27 mouse cellular contexts compared by ENCODE assay signal in genomic region chr5:129664090-129664489, GRCm38 (mm10). TPM values are rescaled to one million over a fixed set of nuclear protein-coding genes. Genes with fewer than 3 reads are reported as not detected.
DNase-seq lines count a peak whose midpoint lies in the region; ATAC-seq and TF ChIP-seq lines count a peak whose summit lies in the region.
"Had no signal": no experiment of that assay in that cellular context is flagged by ENCODE, and none has a peak within 500 bp of the region (broad histone marks: within the 10 kb centered on the region; RNA-seq: fewer than 3 reads in every experiment).

No protein-coding gene starts in this region.

- 0 out of 2 replicates have a peak, but pooled peaks cover 8% of the 10 kb centered on the region for H3K36me3 ChIP-seq in liver, postnatal 0 days (replicated peaks; ENCODE audit: insufficient read depth, low read length)
- peaks cover 12% of the 10 kb centered on the region for H3K36me3 ChIP-seq in liver, embryonic 12.5 days

- TF ChIP-seq EP300 in liver, postnatal 0 days (IDR thresholded peaks at IDR 0.05; ENCODE audit: low read depth), result no peak

- ATAC-seq in liver, postnatal 0 days, result no peak
- ATAC-seq in liver, embryonic 12.5 days, result no peak
- ATAC-seq in Patski, result peak; percentile 83
- ATAC-seq: CD4-positive, CD25-positive, alpha-beta regulatory T cell, adult 4 months; forebrain, embryonic 15.5 days; forebrain, postnatal 0 days had no signal

- POLR2A ChIA-PET in Patski (lab: Charles Lee), result no interaction called here

- no peak overlapping the region for H3K4me2 ChIP-seq in liver, postnatal 0 days (ENCODE audit: low read depth, low read length)
- no peak overlapping the region for H3K4me2 ChIP-seq in liver, embryonic 12.5 days
- H3K4me2 ChIP-seq: embryonic facial prominence, embryonic 13.5 days; embryonic facial prominence, embryonic 15.5 days; forebrain, embryonic 12.5 days; forebrain, embryonic 15.5 days had no signal

- in situ Hi-C loops in Patski (cut with MboI; ENCODE audit: low pct_unique_long_range_greater_than_20kb), result no loop called here

- no peaks in the 10 kb centered on the region for H3K27me3 ChIP-seq in liver, postnatal 0 days (ENCODE audit: insufficient read depth, low read length)
- no peaks in the 10 kb centered on the region for H3K27me3 ChIP-seq in liver, embryonic 12.5 days (replicated peaks)
- no peaks in the 10 kb centered on the region for H3K27me3 ChIP-seq in Patski
- H3K27me3 ChIP-seq: embryonic facial prominence, embryonic 13.5 days; embryonic facial prominence, embryonic 15.5 days; forebrain, embryonic 12.5 days; forebrain, embryonic 15.5 days had no signal

- H3K4me1 ChIP-seq in liver, postnatal 0 days (ENCODE audit: insufficient read depth), result peaks cover 3% of the 10 kb centered on the region; the same call in 1 of the 2 replicates
- H3K4me1 ChIP-seq in liver, embryonic 12.5 days, result peaks cover 7% of the 10 kb centered on the region

- DNase-seq in heart, adult 11 months, result peak; percentile 33
- DNase-seq in heart, adult 9 months (ENCODE audit: low spot score in 2 of 2), result no peak
- DNase-seq in liver, postnatal 0 days, result peak; percentile 7
- no peak for DNase-seq in Patski (ENCODE audit: low read depth, low spot score)
- DNase-seq: adrenal gland, adult 2 months; adrenal gland, postnatal 10 days; adrenal gland, postnatal 25 days; B cell, adult 2 months; cerebellum, adult 11 months; cerebellum, adult 18-20 months; cerebellum, adult 8-10 months; cerebellum, adult 9-11 months; cerebellum, postnatal 14 days; cerebellum, postnatal 36 days; embryo, embryonic 11 days; forebrain, postnatal 0 days had no signal

- no peak overlapping the region for H3K27ac ChIP-seq in liver, postnatal 0 days (ENCODE audit: low read depth)
- no peak overlapping the region for H3K27ac ChIP-seq in liver, embryonic 12.5 days
- H3K27ac ChIP-seq: embryonic facial prominence, embryonic 13.5 days; embryonic facial prominence, embryonic 15.5 days; forebrain, embryonic 10.5 days; forebrain, embryonic 12.5 days; forebrain, embryonic 15.5 days had no signal

- CTCF ChIA-PET in Patski (lab: Charles Lee), result interaction anchor here (1.2 kb wide), 1 partner anchor 61 kb away, joined by 3 read pairs; no protein-coding TSS in a partner anchor

- TF ChIP-seq CTCF in liver, postnatal 0 days (IDR thresholded peaks at IDR 0.05; ENCODE audit: low read depth), result no peak
- TF ChIP-seq CTCF in Patski (IDR thresholded peaks at IDR 0.05), result no peak

- no peak overlapping the region for H3K4me3 ChIP-seq in liver, postnatal 0 days (ENCODE audit: low read depth, low read length)
- no peak overlapping the region for H3K4me3 ChIP-seq in liver, embryonic 12.5 days
- H3K4me3 ChIP-seq: embryonic facial prominence, embryonic 13.5 days; embryonic facial prominence, embryonic 15.5 days; erythroblast, embryonic 14.5 days; forebrain, embryonic 10.5 days; forebrain, embryonic 12.5 days; forebrain, embryonic 15.5 days had no signal

- 71% methylated on average over 5 of the region's 5 CpGs for WGBS in liver, postnatal 0 days (ENCODE audit: insufficient replicate concordance)
- WGBS in liver, embryonic 12.5 days (ENCODE audit: insufficient replicate concordance), result 70% methylated on average over 5 of the region's 5 CpGs

- H3K9ac ChIP-seq in liver, postnatal 0 days (replicated peaks), result no peak overlapping the region
- H3K9ac ChIP-seq in liver, embryonic 12.5 days, result no peak overlapping the region
- H3K9ac ChIP-seq: embryonic facial prominence, embryonic 13.5 days; embryonic facial prominence, embryonic 15.5 days; forebrain, embryonic 12.5 days; forebrain, embryonic 15.5 days; forebrain, postnatal 0 days had no signal

- H3K9me3 ChIP-seq in liver, postnatal 0 days (ENCODE audit: low read length), result no peaks in the 10 kb centered on the region
- H3K9me3 ChIP-seq in liver, embryonic 12.5 days (replicated peaks), result no peaks in the 10 kb centered on the region
- H3K9me3 ChIP-seq: embryonic facial prominence, embryonic 13.5 days; embryonic facial prominence, embryonic 15.5 days; forebrain, embryonic 10.5 days; forebrain, embryonic 12.5 days; forebrain, embryonic 15.5 days; G1E had no signal

RNA-seq across cellular contexts. Expression of gene Zfp11, which starts 5.8 kb away (rescaled TPM):
- 0.47 and 0.54 TPM in 2 replicates for polyA plus RNA-seq in liver, postnatal 0 days (2015; fragmentation: Nextera tagmentation; extraction: Ambion mirVana)
- polyA plus RNA-seq in liver, embryonic 12.5 days (2016; fragmentation: Nextera tagmentation; extraction: Ambion mirVana), result 1.2 TPM in 2 replicates
- 5.5 TPM for polyA plus RNA-seq in Patski (2021)

RNA-seq across cellular contexts. Expression of gene Sept14, which starts 44.2 kb away (rescaled TPM):
- polyA plus RNA-seq in liver, postnatal 0 days (2015; fragmentation: Nextera tagmentation; extraction: Ambion mirVana), result not detected in 2 replicates
- not detected in 2 replicates for polyA plus RNA-seq in liver, embryonic 12.5 days (2016; fragmentation: Nextera tagmentation; extraction: Ambion mirVana)
- polyA plus RNA-seq in Patski (2021), result 0.09 TPM
- polyA plus RNA-seq: adrenal gland, adult 2 months; brain, embryonic 14.5 days; CD4-positive, CD25-positive, alpha-beta regulatory T cell, adult 4 months; embryonic facial prominence, embryonic 11.5 days; embryonic facial prominence, embryonic 13.5 days; embryonic facial prominence, embryonic 15.5 days; erythroblast, embryonic 14.5 days; forebrain, embryonic 10.5 days; forebrain, embryonic 12.5 days; forebrain, embryonic 15.5 days; forebrain, postnatal 0 days; G1E had no signal

RNA-seq across cellular contexts. Expression of gene Mrps17, which starts 51.2 kb away (rescaled TPM):
- polyA plus RNA-seq in liver, postnatal 0 days (2015; fragmentation: Nextera tagmentation; extraction: Ambion mirVana), result 124 and 130 TPM in 2 replicates
- 139 and 145 TPM in 2 replicates for polyA plus RNA-seq in liver, embryonic 12.5 days (2016; fragmentation: Nextera tagmentation; extraction: Ambion mirVana)
- polyA plus RNA-seq in Patski (2021), result 76.7 TPM

Comparison
In these comparisons a context has a peak if more than half of its experiments do, and no peak if none do; other contexts are left out.
1. DNase-seq: peak in heart, adult 11 months (single experiment) and liver, postnatal 0 days (single experiment); none in heart, adult 9 months (0 of 2) and Patski (single experiment).